Mouse (Mus musculus) thymus, adult 2 months (tissue): ENCODE measurements around the gene Hcrt.

Experiments used
- CTCF ChIP-seq: fragments of 200-500 bp; IDR thresholded peaks from 2 replicates; pipeline ENCODE4 v1.5.1; 2012; ENCODE audit warnings: mild to moderate bottlenecking, control low read depth, low read length, moderate library complexity, borderline replicate concordance; ENCODE audit not compliant: control insufficient read depth, poor library complexity, insufficient read depth; ENCODE audit errors: extremely low read depth
- POLR2A ChIP-seq: fragments of 200-500 bp; IDR thresholded peaks from 2 replicates; pipeline ENCODE4 v1.6.1; 2012; ENCODE audit warnings: mild to moderate bottlenecking, low read length, control low read depth, moderate library complexity; ENCODE audit not compliant: control insufficient read depth, poor library complexity, insufficient read depth; ENCODE audit errors: extremely low read depth

DNA sequence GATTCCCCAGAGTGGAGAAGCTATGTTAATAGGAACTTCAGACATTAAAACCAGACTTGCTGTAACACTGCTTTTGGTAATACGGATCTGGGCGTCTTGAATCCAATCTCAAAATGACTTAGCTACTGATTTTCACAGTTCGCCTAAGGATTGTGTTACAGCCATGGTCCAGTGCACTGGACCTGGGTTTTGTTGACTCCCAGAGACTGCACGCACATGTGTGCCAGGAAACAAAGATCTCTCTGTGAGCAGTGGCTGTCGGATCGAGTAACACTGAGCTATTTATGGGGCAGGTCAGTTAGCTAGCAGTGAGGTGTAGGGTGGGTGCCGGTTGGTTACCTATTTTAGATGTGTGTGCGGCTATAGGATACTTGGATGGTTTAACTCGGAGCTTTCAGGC, 47.8 kb upstream of the Hcrt start:
- TF ChIP-seq CTCF, result no peak
- TF ChIP-seq POLR2A, result no peak
